Mouse (Mus musculus): ENCODE results near the gene Tatdn3.
A peak's percentile ranks its signal among the peaks of the same experiment; 100 is the strongest.
"Not testable (repeated sequence)": the region's sequence is repeated elsewhere in the genome, so short reads cannot be mapped to it uniquely, and the experiment has no call there.

Tatdn3 gene

DNA sequence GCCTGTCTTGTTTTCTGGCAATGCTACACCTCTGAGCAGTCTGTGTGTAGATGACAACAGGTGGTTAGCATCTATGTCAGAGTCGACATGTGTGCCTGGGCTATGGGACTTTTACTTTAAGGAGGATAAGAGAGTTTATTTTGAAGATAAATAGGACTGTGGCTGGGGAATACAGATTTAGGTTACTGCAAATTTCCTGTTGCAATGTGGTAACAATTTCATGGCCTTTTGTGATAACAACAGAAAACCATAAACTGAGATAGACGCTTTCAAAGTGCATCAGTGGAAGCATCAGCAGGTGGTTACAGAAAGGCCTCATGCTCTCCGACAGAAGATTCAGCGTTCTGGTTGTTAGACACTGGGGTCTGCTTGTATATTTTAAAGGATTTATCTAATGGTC, 10.8 kb upstream of the Tatdn3 start:
- no peak for DNase-seq

DNA sequence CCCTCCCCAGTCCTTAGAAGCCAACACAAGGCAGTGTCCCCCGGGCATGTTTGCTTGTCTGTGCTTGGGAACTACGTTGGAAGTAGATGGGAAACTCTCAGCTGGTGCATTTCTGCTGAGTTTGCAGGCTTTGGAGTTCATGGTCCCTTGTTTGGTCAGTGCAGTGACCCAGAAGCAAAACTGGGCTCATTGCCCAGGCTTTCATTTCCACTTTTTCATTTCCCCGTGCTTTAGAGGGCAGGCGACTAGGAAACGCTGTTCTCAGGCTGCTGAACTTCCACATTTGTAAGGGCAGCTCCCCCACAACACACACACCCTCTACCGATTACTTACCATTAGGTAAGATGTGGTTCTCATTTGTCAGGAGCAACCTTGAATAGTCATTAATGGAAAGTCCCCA, 10.3 kb upstream of the Tatdn3 start:
- peak; percentile 42 to 53 for DNase-seq

DNA sequence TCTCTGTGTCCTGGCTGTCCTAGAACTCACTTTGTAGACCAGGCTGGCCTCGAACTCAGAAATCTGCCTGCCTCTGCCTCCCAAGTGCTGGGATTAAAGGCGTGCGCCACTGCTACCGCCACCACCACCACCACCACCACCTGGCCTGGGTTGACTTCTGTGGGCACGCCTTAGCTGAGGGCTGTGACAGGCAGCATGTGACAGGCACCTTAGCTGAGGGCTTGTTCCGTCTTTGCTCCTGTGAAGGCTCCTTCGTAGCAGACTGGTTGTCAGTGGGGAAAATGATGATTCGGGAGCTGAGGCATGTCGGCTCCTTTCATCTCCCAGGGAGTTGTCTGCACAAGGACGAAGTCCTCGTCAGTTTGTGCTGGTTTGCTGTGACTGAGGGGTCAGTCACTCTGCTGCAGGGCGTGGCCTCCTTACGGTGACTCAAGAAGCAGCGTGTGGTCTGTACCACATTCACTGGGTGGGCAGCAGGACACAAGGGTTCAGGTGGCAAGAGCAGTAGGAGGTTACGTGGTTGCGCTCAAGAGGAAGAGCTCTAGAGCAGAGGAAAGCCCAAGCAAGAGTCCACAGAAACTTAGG, 9.7 kb upstream of the Tatdn3 start:
- DNase-seq, result no peak

DNA sequence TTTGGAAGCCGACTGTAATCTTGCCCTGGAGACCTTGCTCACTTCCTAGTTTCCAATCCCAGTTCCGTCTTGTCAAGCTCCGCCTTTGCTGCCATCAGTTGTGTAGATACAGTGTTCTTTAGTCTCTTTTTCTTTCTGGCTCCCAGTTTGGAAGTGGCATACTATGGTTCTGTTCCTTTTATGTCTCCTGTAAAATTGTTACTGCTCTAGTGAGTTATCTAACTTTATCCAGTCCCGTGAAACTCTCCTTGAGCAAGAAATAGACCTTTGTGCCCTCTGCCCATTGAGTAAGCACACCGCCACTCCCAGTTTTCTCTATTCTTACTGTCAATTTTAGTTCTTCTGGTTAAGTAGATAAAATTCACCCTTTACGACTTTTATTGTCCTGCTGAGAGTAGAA, 8.9 kb upstream of the Tatdn3 start:
- DNase-seq, result no peak

- DNase-seq, result no peak
Observed at GRCm38 (mm10) chr1:191070259-191070658, 7.5 kb upstream of the Tatdn3 start.

DNA sequence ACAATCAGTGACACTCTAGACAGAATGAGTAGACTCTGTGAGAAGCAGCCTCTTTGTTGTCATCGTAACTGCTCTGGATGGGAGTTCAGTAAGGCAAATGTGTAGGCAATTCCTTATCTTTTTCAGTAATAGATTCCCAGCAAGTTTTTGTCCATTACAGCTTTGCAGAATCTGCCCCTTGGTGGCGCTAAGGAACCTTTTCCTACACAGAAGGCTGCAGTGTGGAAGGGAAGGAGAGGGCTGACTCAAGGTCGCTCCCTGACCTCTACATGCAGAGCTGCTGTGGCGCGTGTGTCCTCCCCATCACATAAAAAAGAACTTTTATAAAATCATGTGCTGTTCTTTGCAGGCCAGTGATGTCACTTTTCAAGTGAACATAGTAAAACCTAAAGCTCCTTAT, 5.6 kb upstream of the Tatdn3 start:
- DNase-seq, result no peak

DNA sequence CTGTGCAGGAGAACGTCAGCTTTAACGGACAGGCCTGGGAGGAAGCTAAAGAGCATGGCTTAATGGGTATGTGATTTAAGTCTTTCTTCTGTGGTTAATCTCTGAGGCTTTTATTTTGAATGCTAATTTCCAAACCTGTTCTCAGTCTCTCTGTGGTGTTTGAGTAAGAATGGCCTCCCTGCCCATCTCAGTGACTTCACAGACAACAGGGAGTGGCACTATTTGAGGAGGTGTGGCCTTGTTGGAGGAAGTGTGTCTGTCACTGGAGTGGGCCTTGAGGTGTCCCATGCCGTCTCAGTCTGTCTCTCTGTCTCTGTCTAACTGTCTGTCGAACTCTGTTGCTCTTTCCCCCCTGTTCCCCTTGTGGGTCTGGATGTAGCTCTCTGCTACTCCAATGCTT, 2.5 kb upstream of the Tatdn3 start:
- no peak for DNase-seq

GRCm38 (mm10) chr1:191064535-191064934, 1.8 kb upstream of the Tatdn3 start:
- DNase-seq, result no peak

DNA sequence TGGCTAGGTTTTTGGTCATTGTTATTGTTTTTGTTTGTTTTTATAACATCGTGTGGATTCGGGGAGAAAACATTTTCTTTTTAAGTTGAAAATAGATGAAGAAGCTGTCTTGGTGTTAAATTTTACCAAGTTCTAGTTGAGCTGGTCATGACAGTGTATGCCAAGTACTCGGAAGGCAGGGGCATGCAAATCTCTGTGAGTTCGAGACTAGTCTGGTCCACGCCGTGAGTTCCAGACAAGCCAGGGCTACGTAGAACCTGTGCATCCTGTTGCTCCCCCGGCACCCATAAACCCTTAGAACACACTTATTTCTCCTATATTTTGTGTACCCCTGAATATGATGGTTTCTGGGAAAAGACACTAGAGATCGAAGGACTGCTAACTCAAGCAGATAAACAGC, 968 bp upstream of the Tatdn3 start:
- no peak for DNase-seq

DNA sequence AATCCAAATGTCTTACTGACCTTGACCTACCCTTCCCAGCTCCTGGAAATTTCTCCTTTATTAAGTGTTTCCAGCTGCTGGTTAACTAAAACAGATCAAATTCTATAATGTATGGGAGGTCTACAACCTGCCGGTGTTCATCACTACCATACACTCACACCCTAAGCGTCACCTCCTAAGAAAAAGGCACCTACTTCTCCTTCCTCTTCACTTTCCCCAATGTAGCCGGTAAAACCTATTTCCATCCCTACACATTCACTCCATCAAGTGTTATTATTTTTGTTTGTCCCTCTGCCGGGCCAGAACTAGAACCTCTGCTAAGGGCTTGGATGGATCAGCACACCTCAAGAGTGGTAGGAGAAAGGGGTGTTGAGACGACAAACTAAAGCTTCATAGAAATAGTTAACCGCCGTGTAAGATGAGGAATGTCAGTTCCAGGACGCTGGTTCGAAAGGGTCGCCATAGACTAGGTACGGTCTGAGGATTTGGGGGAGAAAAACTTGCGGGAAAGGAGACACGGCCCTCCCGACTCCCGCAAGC, 421 bp downstream of the Tatdn3 start:
- no peak for DNase-seq

DNA sequence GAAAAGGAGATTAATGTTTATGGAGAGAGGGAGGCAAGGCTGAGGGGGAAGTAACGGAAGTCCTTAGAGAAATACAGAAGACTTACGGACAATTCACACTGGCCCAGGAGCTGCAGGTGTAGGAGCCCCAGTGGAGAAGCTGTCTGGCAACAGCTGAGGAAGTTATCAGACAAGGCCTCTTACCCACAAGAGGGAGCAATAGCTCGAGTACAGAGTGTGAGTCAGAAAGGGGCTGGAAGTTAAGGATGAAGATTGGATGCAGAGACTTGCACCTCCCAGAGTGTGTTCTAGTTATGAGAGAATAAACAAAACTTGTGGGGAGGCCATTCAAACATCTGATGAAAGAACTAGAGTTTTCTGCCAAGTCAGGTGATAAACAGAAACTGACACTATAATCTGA, 5.3 kb downstream of the Tatdn3 start:
- no peak for DNase-seq

- no peak for DNase-seq
Observed at GRCm38 (mm10) chr1:191055533-191055873, 7.2 kb downstream of the Tatdn3 start.

- no peak for DNase-seq
Observed at GRCm38 (mm10) chr1:191054870-191055532, 7.7 kb downstream of the Tatdn3 start.

DNA sequence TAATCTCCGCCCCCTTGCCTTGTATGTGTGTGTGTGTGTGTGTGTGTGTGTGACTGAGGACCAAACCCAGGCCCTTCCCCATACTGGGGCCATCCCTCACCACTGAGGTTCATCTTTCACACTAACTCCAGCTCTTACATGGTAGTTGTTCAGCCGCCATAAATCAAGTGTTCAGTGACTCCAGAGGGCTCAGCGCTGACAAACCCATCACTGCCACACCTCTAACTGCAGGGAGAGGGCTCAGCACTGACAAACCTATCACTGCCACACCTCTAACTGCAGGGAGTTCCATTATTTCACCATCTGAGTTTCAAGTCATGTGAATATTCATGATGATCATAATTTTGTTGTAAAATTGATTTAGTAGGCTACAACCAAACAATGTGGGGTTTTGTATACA, 9.2 kb downstream of the Tatdn3 start:
- DNase-seq, result no peak

GRCm38 (mm10) chr1:191046231-191046824, 16.4 kb downstream of the Tatdn3 start:
- DNase-seq, result no peak

- no peak for DNase-seq
Observed at GRCm38 (mm10) chr1:191045264-191045663, 17.5 kb downstream of the Tatdn3 start.

- DNase-seq, result no peak
Observed at GRCm38 (mm10) chr1:191042688-191043087, 20.0 kb downstream of the Tatdn3 start.

DNA sequence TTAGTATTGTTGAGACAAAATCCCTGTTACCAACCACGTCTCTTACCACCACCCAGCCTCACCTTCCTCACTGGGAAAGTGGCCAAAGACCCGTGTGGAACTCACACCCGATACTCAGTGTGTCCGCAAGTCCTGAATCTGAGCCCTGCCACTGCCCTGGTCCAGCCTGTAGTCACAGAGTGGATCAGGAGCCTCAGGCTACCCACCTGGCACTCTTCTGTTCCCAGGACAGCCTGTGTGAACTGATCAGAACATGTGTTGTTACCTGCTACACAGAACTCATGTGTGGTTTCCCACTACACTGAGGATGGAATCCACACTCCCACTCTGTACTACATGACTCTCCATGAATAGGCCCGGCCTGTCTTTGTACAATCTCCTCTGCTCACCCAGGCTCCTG, 20.6 kb downstream of the Tatdn3 start:
- no peak for DNase-seq

DNA sequence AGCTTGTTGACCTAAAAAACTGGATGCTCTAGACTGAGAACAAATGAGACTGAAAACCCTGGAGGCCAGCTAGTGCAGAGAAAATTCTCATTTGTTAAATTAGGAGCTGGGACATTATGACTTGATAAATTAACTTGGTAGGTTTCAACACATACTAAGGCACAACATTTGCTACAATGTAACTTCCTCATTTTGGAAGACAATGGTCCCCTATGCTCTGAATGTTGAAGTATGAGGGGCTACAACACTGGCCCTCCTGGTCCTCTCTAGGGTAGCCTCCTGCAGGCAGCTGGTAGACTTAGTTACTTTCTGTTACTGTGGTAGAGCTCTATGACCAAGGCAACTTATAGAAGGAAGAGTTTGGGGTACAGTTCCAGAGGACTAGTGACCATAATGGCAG, 21.4 kb downstream of the Tatdn3 start:
- DNase-seq, result no peak

GRCm38 (mm10) chr1:191037999-191038398, 24.7 kb downstream of the Tatdn3 start:
- DNase-seq, result no peak

DNA sequence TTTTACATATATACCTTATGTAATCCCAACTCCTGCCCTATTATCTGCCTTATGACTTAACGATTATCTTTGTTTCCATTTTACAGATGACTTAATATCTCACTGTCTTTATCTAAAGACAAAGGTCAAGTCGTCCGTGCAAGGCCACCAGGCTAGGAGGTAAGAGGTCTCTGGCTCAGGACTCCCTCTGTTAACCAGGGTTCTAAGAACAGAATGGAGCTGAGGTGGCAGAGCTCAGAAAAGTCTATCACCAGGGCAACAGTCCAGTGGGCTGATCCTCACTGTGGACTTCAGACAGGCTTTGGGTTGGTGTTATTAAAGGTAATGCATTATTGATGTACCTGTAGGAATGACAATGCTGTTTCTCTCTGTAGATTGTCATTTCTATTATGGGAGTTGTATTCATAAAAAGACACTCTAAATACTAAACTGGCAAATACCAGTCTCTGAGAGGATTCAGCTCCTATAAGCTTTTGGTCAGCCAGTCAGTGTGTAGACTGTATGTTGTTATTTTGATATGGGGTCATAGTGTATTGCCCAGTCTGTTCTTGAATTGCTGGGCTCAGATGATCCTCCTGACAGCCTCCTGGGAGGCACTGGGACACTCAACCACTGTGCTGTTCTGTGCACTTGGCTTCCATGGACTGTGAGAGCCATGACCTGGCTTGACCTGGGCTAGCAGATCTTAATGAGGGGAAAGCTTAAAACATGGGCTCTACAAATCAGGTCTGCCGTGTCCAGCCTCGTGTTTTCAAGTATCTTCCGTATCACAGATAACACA, 26.0 kb downstream of the Tatdn3 start, which contains the start of gene Spata45:
Spata45 (plus strand) TSS at position 86 of the 781 bp plus-strand sequence.
- DNase-seq, result no peak

DNA sequence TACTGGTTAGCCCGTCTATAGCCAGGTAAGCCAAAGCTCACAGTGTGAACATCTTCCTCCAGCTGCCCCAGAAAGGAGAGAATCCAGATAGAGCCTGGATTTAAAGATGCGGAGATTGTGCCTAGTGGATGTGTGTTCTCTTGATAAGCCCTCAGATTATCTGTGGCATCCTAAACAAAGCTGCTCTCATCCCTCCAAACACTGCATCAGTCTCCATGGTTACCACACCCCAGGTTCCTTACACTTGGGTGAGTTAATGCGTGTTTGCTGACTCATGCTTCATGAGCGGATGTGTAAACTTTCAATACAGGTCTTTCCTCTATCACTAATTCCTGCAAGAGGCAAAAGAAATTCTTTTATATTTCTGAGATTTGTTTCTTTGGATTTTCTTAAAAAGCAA, 27.1 kb downstream of the Tatdn3 start:
- no peak for DNase-seq

- DNase-seq, result not testable (repeated sequence)
Observed at GRCm38 (mm10) chr1:191030922-191031425, 31.8 kb downstream of the Tatdn3 start.
